Mouse (Mus musculus): ENCODE measurements at regions not wholly inside any gene's neighbourhood (a gene's known extent, or its start where the extent isn't known, plus 50 kb on each side); places are given as distances from the start of the nearest gene placed in this dataset.

GRCm38 (mm10) chr1:151125028-151125659 is 57.2 kb upstream of the Gm47985 start:
- TF ChIP-seq CTCF (IDR thresholded peaks at IDR 0.05; ENCODE audit: borderline replicate concordance, insufficient read depth, low read depth, low read length) (no peak), POLR2A (IDR thresholded peaks at IDR 0.05; ENCODE audit: borderline replicate concordance, insufficient read depth, low read length) (no peak)

Measured in cerebellum, adult 2 months (tissue).